Mouse (Mus musculus) brain, embryonic 18.5 days (tissue): ENCODE measurements around the gene Lrba.
A peak's percentile ranks its signal among the peaks of the same experiment; 100 is the strongest.

Experiments
- DNase-seq: peaks from one replicate; pipeline ENCODE4 v3.0.0-alpha.2; 2012; ENCODE audit warnings: low read depth, low spot score

The Lrba gene

GRCm38 (mm10) chr3:86253791-86254190 is 29.3 kb downstream of the Lrba start:
- DNase-seq = no peak

- peak; percentile 30 for DNase-seq
Observed at GRCm38 (mm10) chr3:86268074-86268702, 43.7 kb downstream of the Lrba start.

- DNase-seq = no peak
Observed at GRCm38 (mm10) chr3:86275651-86276050, 51.2 kb downstream of the Lrba start.

GRCm38 (mm10) chr3:86291326-86291725 is 66.8 kb downstream of the Lrba start:
- DNase-seq = no peak

- DNase-seq = no peak
Observed at GRCm38 (mm10) chr3:86294866-86295265, 70.4 kb downstream of the Lrba start.

- no peak for DNase-seq
Observed at GRCm38 (mm10) chr3:86296214-86296613, 71.7 kb downstream of the Lrba start.

GRCm38 (mm10) chr3:86308833-86309232 is 84.4 kb downstream of the Lrba start:
- DNase-seq = no peak

- DNase-seq = no peak
Observed at GRCm38 (mm10) chr3:86310216-86310615, 85.7 kb downstream of the Lrba start.

- no peak for DNase-seq
Observed at GRCm38 (mm10) chr3:86311406-86311805, 86.9 kb downstream of the Lrba start.

- DNase-seq = no peak
Observed at GRCm38 (mm10) chr3:86317636-86318035, 93.2 kb downstream of the Lrba start.

GRCm38 (mm10) chr3:86328531-86328930 is 104.1 kb downstream of the Lrba start:
- no peak for DNase-seq

- DNase-seq = no peak
Observed at GRCm38 (mm10) chr3:86343261-86343660, 118.8 kb downstream of the Lrba start.

GRCm38 (mm10) chr3:86362486-86362885 is 138.0 kb downstream of the Lrba start:
- no peak for DNase-seq

GRCm38 (mm10) chr3:86371466-86371865 is 147.0 kb downstream of the Lrba start:
- DNase-seq = no peak

- no peak for DNase-seq
Observed at GRCm38 (mm10) chr3:86375276-86375675, 150.8 kb downstream of the Lrba start.

GRCm38 (mm10) chr3:86382557-86382956 is 158.1 kb downstream of the Lrba start:
- DNase-seq = no peak

GRCm38 (mm10) chr3:86385047-86385446 is 160.6 kb downstream of the Lrba start:
- DNase-seq = no peak

- no peak for DNase-seq
Observed at GRCm38 (mm10) chr3:86386246-86386645, 161.8 kb downstream of the Lrba start.

- DNase-seq = no peak
Observed at GRCm38 (mm10) chr3:86423828-86424227, 199.3 kb downstream of the Lrba start.

GRCm38 (mm10) chr3:86426733-86427132 is 202.3 kb downstream of the Lrba start:
- DNase-seq = no peak

GRCm38 (mm10) chr3:86443497-86443896 is 219.0 kb downstream of the Lrba start:
- DNase-seq = no peak

GRCm38 (mm10) chr3:86451211-86451610 is 226.7 kb downstream of the Lrba start:
- DNase-seq = no peak

GRCm38 (mm10) chr3:86461582-86461981 is 237.1 kb downstream of the Lrba start:
- DNase-seq = no peak

- no peak for DNase-seq
Observed at GRCm38 (mm10) chr3:86489992-86490391, 265.5 kb downstream of the Lrba start.
